Mouse (Mus musculus) CD4-positive, CD25-positive, alpha-beta regulatory T cell, adult 4 months (primary cell): ENCODE data around the gene Spp1. TPM values are rescaled to one million over a fixed set of nuclear protein-coding genes. Genes with fewer than 3 reads are reported as not detected.

ENCODE experiments used
- ATAC-seq: one replicate; pipeline ENCODE4 v1.8.0; 2017
- polyA plus RNA-seq, 2 experiments: library from polyadenylated mRNA; unstranded; fragments of 100-300 nt; shearing (Covaris generic); gene quantifications; one replicate each; pipeline ENCODE4 v1.2.1; 2017

The Spp1 gene
- polyA plus RNA-seq: 1 to 10 TPM in 1 of 2 experiments, not detected in 1; 2.7 TPM

GRCm38 (mm10) chr5:104434835-104435301 is at the start of gene Spp1:
Spp1 (plus strand) TSS chr5:104435118.
- no peak for ATAC-seq

DNA sequence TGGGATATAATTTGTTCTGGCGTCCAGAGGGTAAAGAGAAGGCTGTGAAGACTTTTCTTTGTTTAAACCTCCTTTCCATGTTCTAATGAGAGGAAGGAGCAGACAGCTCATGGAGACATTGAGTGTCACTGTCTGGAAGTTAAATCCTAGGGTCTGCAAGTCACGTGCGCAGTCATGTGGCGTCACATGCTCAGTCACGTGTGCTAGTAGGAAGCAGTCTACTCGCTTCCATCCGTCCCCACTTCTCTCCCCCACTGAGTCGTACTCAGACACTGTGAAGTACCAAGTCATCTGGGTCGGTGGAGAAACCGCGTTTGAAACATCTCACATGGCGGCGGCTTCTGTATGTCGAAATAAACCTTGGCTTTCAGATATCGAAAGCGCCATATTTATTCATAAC is 49.4 kb upstream of the Spp1 start:
- ATAC-seq: no peak

DNA sequence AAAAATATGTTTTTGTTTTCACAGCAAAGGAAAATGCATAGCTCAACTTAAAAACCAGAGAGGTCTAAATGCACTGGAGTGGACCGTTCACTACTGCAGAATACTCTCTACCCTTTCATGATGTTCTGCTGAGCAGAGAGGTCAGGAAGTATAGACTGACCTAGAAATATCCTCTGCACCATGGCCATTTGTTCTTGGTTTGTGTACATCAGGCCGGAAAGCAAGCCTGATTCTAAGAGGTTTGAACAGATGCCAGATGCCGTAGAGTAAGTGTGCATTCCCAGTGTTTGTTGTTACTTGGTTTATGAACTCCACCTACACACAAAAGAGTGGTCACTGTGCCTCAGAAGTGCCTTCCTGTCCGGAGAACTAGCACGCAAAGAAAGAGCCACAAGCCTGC is 48.0 kb upstream of the Spp1 start:
- ATAC-seq: no peak

DNA sequence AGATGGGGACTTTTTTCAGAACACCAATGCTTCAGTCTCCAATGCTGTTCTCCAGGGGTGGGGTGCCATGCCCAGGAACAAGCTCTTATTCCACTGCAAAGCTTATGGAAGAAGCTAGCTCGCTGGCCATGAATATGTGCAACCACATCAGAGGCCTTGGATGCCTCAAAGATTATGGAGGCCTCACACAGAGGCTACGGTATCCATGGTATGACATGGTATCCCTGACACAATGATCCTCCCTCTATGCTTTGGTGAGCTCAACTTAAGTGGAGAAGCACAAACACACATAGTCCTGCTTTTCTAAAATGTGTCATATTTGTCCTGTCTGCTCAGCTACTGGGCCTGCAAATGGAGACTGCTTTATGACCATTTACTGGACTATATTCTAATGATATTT is 44.0 kb upstream of the Spp1 start:
- no peak for ATAC-seq

DNA sequence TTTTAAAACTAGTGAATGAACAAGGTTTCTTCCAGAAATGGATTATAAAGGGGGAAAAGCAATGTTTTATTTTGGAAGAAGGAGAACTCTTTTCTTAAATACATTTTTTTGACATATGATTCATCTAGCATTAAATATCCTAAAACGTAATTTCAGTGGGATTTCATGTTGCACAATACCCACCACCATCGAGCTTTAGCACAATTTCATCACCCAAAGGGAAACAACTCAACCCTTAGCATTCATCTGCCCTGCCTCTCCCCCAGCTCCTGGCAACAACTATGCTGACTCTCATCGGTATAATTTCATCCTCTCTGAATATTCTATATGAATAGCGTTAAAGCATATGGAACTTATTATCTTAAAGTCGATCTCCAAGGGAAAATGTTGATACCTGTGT is 42.1 kb upstream of the Spp1 start:
- no peak for ATAC-seq

DNA sequence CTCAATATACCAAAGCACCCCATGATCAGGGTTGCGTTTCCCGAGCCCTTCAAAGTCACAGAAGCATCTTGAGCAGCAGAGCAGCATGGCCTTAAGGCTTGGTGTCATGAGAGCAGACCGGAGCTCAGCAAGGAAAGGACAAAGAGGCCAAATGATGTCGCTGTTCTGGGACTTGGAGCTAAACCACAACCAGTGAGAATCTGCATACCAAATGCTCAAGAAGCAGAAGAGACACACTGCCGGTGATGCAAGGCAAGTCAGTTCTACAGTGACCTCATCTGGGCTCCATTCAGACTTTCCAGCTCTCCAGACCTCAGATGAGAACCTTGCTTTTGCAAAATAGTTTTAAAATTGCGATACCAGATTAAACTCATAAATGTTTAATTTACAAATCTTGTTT is 38.6 kb upstream of the Spp1 start:
- no peak for ATAC-seq

GRCm38 (mm10) chr5:104398001-104398400 is 36.9 kb upstream of the Spp1 start:
- ATAC-seq: no peak

- ATAC-seq: no peak
Observed at GRCm38 (mm10) chr5:104399291-104399950, 35.5 kb upstream of the Spp1 start.

GRCm38 (mm10) chr5:104399970-104400369 is 34.9 kb upstream of the Spp1 start:
- no peak for ATAC-seq

GRCm38 (mm10) chr5:104402651-104403050 is 32.3 kb upstream of the Spp1 start:
- ATAC-seq: no peak

GRCm38 (mm10) chr5:104403351-104403750 is 31.6 kb upstream of the Spp1 start:
- no peak for ATAC-seq

DNA sequence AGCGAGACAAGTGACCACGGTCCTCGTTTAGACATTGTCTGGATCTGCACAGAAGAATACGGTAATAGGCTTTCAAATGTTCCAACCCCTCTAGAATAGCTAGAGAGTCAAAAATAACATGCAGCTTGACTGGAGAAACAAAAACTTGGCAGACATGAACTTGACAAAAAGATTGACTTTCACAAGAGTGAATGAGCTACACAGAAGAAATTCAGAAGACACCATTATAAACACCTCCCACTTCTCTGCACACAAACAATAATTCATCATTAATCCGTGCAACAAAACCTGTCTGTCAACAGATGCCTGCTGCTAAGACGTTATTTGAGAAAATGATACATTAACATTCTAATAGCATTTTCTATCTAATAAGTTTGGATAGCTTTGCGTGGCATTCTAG is 30.4 kb upstream of the Spp1 start:
- no peak for ATAC-seq

DNA sequence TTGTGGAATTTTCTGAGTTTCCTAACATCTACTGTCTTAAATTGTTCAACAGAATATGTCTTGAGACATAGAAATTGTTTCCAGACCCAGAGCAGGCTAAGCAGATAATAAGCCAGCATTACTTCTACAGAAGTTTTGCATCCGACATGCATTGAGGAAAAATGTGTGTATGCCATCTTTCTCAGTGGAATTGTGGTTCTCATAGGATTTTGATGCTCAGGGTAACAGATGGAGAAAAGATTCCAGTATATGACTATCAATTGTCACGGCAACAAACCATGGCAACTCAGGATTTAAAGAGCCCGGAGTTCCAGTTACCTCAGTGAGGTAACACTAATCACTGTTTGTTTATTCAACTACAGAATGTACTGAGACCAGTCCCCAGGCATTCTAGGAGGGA is 29.9 kb upstream of the Spp1 start:
- ATAC-seq: no peak

DNA sequence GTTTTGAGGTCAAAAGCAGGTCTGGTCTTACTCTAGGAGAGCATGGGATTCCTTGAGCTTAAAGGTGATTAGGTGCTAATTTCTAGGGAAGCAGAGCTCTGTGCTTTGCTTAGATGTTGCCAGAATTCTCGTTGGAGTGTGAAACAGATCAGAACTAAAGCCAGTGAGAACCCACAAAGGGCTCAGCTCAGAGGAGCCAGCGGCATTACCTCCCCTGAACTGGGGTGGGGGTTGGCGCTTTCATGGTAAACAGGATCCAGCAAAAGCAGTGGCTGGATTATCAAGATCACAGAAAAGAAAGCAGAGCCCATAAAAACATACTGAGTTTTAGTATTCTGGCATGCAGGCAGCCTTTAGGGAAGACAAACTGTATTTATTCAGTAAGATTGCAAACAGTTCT is 28.2 kb upstream of the Spp1 start:
- no peak for ATAC-seq

DNA sequence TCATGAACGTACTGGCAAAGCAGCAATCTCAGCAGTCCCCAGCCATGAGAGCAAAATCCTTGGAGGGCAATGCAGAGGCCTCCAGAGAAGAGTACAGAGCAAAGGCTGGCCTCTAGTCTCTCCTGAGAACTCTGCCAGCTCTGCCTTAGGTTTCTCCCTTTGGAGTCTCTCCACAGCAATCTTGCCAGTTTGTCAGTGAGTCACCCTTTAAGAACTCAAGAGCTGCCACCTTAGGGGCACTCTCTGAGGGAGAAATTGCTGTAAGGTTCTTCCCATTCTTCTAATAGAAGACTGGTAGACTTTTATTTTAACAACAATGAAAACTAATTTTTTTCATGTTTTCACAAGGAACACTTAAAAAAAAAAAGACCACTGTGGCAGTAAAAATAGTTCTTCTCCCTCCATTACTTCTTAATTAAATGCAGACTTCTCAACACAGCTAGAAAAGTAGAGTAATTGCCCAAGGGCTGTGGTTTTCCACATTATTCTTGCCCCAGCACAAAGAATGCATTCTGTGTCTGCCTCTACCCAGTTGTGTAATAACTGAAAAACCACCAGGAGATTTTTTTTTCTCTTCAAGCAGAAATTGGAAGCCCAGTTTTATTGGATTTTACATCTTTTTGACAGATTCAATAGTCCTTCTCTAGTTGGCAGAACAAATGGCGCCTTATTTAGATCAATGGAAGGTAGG is 27.2 kb upstream of the Spp1 start:
- no peak for ATAC-seq

DNA sequence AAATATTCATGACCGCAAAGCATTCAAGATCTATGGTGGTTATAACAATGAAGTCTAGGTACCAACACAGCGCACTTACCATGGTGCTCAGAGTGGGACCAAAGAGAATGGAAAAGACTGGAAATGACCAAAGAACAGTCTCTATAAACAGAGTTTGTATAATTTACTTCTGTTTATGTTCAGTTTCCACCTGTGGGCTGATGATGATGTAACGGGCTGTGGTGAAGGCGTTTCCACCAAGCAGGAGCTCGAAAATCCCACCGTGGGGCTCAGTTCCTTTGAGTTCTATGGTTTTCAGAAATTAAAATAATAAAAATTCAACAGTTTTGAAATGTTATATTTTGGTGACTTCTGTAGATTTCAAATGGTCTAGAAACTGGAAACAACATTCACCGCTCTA is 26.4 kb upstream of the Spp1 start:
- ATAC-seq: no peak

DNA sequence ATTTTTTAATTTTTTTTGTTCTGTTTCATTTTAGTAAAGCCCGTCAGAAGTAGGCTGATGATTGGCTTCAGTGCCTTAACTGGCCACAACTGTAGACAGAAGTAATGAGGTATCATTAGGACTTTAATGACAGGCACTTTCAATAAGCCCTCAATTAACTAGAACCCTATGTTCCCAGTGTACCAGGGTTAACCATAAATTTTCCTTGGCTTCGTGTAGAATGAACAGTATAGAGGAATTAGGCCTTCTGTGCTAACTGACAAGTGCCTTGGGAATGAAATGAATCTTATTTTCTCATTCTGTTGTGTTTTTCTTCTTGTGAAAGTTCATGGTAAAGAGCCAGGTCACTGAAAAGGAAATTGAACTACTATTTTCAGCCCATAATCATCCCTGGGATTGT is 18.9 kb upstream of the Spp1 start:
- no peak for ATAC-seq

DNA sequence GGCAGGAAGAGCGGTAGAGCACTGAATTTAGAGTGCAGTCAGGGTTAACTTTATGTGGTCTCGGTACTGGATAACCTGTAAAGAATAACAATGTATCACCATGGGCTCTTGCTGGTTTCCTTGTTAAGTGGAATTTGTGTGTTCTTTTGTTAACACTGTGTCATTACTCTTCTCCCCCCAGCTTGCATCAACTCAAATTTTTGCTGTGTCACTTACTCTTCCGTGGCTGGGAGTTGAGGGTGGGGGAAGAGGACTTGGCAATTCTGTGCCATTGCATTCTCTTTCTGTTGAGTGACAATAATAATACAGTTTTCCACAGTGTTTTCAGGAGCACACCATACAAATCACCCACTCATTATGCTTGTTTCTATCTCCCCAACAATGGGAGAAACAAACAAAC is 17.9 kb upstream of the Spp1 start:
- ATAC-seq: no peak

- no peak for ATAC-seq
Observed at GRCm38 (mm10) chr5:104417721-104418120, 17.2 kb upstream of the Spp1 start.

DNA sequence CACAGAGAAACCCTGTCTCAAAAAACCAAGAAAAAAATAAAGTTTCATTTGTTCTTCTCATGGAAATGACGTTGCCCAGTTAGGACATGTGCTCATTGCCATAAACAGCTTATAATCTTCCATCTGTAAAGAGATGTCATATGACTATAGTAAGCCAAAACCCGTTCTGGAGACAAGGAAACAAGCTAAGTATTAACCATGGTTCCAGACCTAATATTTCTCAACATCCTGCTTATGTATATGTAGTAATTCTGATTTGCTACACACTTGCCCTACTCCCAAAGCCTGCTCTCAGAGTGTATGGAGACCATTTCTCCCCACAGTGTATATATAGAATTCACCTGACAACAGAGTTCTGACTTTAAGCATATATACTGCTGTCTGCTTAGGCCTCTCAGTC is 12.9 kb upstream of the Spp1 start:
- ATAC-seq: no peak

- no peak for ATAC-seq
Observed at GRCm38 (mm10) chr5:104423861-104424260, 11.1 kb upstream of the Spp1 start.

- no peak for ATAC-seq
Observed at GRCm38 (mm10) chr5:104425949-104426348, 9.0 kb upstream of the Spp1 start.

DNA sequence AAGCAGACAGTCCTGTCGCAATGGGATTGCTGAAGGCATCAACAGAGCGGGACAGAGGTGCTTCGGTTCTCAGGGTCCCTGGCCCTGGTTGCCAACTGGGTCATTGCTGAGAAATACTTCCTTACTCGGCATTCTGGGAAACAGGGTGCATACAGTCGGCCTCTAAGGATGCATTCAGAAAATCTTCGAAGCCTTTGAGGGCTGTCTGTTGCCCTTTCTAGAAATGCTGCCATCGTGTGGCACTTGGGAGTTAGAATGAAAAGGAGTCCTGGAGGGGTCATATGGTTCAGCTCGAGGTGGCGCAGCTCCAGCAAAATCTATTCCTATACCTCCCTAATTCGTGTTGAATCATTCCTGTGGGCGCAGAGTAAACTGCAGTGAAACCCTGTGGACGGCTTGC is 2.0 kb upstream of the Spp1 start:
- ATAC-seq: no peak

DNA sequence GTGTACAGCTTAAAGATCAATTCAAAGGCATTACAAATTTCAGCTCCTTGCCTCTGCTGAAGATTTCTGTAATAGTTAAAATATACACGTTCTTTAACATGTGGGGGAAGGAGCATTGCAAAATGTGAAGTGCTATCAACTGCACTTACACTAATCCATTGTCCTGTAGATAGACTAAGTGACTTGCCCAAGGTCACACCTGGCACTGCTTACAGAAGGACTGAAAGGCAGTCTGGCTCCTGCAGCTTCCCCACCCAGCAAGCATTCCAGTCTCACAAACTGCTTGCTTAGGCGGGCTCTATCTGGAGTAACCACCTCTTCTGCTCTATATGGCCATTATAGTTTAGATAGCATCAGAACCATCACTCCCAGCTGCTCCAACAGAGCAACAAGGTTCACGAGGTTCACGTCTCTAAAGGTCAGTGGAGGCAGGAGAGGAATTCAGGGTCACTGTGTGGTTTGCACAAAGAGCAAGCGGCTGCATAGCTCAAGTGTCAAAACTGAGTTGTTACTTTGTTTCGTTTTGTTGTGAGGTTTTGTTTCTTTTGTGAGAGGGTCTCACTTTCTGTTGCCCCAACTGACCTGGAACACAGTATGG is 851 bp upstream of the Spp1 start:
- no peak for ATAC-seq
